Mouse (Mus musculus) kidney, postnatal 36 days (tissue): ENCODE results near the gene Npas2.
A peak's percentile ranks its signal among the peaks of the same experiment; 100 is the strongest.

ENCODE experiments used
- DNase-seq, 2 experiments: peaks; one replicate each; pipeline ENCODE4 v3.0.0; 2021 to 2022; ENCODE audit warnings: mixed read lengths in 2 of 2

Npas2 gene

DNA sequence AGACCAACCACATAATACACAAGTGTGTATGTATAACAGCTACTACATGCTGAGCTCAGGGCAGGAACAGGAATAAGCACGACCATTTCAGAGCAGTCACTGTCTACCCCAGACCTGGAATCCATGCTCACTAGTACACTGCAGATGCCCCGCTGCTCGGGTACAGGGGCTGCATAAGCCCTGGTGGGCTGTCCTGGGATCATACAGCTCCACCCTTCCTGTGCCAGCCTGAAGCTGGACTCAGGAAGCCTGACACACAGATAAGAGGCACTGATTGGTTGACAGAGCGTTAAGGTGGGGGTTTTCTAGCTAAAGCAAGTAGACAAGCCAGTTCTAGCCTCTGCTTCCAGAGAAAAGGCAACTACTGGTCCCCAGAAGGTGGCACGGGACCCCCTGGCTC lies 185.5 kb downstream of the Npas2 start:
- no peak for DNase-seq

- DNase-seq = no peak
Measured at GRCm38 (mm10) chr1:39381017-39381416, 187.5 kb downstream of the Npas2 start.

- DNase-seq = no peak
Measured at GRCm38 (mm10) chr1:39384914-39385313, 191.4 kb downstream of the Npas2 start.

GRCm38 (mm10) chr1:39386456-39386855 lies 192.9 kb downstream of the Npas2 start:
- no peak for DNase-seq

DNA sequence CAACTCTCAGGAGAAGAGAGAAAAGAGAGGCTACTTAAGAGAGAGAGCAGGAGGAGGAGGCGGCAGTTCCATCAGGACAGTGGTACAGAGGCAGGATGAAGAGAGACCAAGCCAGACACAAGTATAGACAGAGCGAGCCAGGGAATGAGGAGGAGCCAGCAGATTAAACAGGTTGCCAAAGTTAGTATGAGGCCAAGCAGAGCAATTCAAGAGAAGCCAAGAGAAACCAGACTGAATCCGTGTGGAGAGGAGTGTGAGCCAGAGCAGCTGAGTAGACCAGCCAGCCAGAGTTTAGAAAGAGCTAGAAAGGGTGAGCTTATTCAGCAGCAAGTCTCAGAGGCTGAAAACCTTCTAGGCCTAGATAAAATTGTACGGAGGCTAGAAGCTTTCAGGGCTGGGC lies 194.0 kb downstream of the Npas2 start:
- DNase-seq = no peak

DNA sequence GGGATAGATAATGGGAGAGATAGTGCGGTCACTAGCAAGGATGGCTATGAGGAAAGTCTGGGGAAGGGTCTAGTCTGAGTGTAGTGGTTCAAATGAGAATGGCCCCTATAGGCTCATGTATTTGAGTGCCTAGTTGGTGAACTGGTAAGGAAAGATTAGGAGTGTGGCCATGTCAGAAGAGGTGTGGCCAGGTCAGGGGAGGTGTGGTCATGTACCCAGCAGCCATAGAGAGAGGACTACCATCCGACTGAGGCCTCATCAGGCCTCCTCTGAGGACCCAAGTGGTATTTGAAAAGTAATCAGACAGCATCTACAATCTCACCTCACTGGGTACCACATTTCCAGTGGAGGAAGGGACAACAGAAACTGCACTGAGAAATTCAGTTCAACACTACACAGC lies 194.6 kb downstream of the Npas2 start:
- no peak for DNase-seq

DNA sequence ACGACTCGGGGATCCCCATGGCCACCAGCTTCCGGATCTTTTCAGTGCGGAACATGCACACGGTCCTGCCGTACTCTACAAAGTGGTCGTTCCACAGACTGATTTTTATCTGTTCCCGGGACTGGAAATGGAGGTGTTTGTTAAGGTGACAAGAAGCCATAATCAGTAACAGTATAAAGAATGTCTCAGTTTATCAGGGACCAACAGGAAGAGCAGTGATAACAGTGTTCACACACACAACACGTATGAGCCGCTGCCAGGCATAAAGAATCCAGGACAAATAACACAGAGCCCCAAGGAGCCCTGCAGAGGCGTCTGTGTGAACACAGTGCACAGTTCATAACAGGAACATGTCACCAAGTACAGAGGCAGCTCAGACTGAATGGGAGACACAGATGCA lies 195.8 kb downstream of the Npas2 start:
- DNase-seq = no peak

- DNase-seq = no peak
Measured at GRCm38 (mm10) chr1:39391652-39392051, 198.1 kb downstream of the Npas2 start.

- DNase-seq = peak; percentile 70 to 89
Measured at GRCm38 (mm10) chr1:39392189-39392588, 198.7 kb downstream of the Npas2 start.

DNA sequence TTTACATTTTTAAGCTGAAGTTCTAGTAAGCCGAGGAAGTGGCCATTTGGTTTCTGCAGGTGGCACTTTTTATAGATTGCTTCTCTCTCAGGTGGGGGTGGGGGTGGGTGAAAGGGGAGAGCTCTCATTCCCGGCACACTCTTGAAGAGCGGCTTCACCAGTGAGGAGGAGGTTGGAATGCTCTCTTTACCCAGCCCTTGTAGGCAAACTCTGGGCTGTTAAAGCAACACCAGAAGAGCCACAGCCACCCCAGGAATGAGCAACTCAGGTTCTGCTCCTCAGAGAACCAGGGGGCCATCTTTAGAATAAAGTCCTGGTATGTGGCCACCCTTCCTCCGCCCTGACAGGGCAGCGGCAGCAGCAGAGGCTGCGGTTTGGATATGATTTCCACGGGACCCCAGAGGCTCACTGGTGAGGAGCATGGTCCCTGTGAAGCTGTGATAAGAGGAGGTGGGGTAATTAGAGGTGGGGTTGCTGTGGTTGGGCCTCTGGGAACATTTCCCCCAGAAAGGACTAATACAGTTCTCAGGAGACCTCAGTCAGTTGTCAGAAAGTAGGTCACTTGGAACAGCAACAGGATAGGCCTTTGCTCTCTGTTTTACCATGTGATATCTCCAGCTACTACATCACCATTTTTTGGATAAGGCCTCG lies 199.8 kb downstream of the Npas2 start:
- DNase-seq = no peak

DNA sequence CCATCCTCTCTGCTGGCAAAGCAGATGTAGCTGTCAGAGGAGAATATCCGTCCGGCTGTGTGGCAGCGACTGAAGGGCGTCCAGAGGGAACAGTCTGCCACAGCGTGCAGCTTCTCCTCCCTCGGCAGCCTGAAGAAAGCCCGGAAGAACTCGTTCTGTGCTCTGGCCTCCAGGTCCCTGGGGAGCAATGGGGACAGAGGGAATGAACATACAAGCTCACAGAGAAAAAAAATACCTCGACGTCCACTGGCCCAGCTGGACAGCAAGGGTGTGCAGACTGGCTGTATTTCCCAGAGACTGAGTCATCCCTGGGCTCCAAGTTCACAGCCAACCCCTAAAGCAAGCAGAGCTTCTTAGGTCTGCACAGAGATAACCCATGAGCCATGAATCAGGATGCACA lies 200.6 kb downstream of the Npas2 start:
- peak; percentile 33 to 43 for DNase-seq

- no peak for DNase-seq
Measured at GRCm38 (mm10) chr1:39394650-39395049, 201.1 kb downstream of the Npas2 start.

DNA sequence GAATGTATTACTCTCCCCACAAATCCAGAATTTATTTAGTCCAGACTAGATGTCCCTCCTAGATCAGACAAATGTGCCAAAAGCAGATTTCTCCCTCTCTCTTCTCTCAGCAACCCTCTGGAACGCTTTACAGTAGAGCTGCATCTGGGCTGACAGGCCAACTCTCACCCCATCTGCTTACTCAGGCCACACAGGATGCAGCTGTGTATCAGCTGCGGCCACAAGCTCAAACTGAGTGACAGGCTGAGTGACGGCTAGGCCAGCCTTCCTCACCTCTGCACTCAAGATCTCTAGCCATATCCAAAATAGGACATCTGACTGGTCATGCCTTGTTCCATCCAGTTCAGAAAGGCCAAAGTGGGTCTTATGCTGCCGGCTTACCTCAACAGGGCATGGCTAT lies 202.8 kb downstream of the Npas2 start:
- DNase-seq = no peak

GRCm38 (mm10) chr1:39398284-39398683 lies 204.8 kb downstream of the Npas2 start:
- DNase-seq = no peak

DNA sequence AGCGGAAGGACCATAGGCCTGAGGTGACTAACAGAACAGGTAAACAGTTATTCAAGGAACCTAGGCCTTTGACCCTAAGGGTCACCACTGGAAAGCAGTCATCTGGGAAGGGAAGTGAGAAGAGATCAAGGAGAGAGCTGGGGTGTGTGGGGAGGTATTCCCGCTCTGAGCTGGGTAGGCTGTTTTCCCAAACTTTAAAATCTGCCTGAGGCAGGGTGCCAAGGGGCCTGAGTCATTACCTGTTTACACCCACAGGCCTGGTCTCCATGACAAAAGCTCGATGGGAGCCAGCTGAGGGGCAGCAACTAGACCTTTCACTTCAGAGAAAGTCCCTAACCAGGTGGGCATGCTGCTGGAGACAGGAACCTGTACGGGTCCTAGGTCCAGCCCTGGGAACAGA lies 205.7 kb downstream of the Npas2 start:
- DNase-seq = no peak

- DNase-seq = no peak
Measured at GRCm38 (mm10) chr1:39400173-39400572, 206.6 kb downstream of the Npas2 start.

GRCm38 (mm10) chr1:39407108-39407507 lies 213.6 kb downstream of the Npas2 start:
- peak in 1 of 2 experiments; percentile 16 for DNase-seq

GRCm38 (mm10) chr1:39408123-39408522 lies 214.6 kb downstream of the Npas2 start:
- peak in 1 of 2 experiments; percentile 36 for DNase-seq

GRCm38 (mm10) chr1:39408668-39409067 lies 215.1 kb downstream of the Npas2 start:
- no peak for DNase-seq

DNA sequence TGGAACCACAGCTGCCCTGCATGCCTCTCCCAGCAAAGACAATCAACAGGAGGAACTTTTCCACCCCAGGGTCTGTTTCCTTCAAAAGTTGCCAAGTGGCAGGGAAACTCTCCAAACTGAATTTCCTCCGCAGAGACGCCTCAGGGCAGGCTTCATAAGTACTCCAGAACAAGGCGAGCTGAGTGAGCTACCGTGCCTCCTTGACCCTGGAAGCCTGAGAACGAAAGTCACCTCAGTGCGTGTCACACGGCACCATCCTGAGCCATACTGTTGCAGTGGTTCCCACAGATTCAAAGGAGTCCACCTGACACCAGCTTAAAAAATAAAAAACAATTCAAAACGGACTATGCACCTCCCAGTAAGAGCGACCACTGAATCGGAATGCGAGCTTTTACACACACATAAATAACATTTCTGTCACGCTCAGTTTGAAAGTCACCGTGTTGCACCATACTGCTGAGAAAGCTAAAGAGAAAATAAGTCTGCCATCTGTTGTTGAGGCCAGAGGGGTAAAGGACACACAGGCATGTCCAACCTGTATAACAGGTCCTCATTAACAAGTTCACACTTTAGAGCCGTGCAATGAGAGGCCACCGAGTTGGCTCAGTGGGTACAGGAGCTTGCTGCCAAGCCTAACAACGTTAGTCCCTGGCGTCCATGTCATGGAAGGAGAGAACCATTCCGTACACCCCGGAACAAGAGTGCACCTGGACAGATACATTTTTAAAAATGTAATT lies 216.7 kb downstream of the Npas2 start:
- DNase-seq = peak; percentile 38 to 47
